Mouse (Mus musculus) spleen, adult 2 months (tissue): ENCODE results near the gene Psmd1. TPM values are rescaled to one million over a fixed set of nuclear protein-coding genes. Genes with fewer than 3 reads are reported as not detected.

Experiments
- DNase-seq, 2 experiments: peaks; one replicate each; pipeline versions ENCODE4 v3.0.0 to v3.0.0-alpha.2; 2012 to 2021; ENCODE audit warnings: low spot score in 2 of 2, low read depth in 1 of 2
- H3K27ac ChIP-seq: fragments of 200-500 bp; 2 replicates; pipeline ENCODE4 v1.5.1; 2012; ENCODE audit warnings: low read length, inconsistent platforms; ENCODE audit not compliant: insufficient read depth
- H3K27me3 ChIP-seq: fragments of 200-500 bp; 2 replicates; pipeline ENCODE4 v1.6.1; 2012; ENCODE audit warnings: mild to moderate bottlenecking, moderate library complexity, low read length, inconsistent platforms; ENCODE audit not compliant: control insufficient read depth, insufficient read depth
- H3K36me3 ChIP-seq: fragments of 200-500 bp; 2 replicates; pipeline ENCODE4 v1.6.1; 2012; ENCODE audit warnings: mild to moderate bottlenecking, low read length, inconsistent platforms; ENCODE audit not compliant: control insufficient read depth, insufficient read depth
- H3K4me1 ChIP-seq: fragments of 200-500 bp; 2 replicates; pipeline ENCODE4 v1.6.1; 2011; ENCODE audit warnings: inconsistent platforms; ENCODE audit not compliant: control insufficient read depth, insufficient read depth, insufficient read length
- H3K4me3 ChIP-seq: fragments of 200-500 bp; 2 replicates; pipeline ENCODE4 v1.5.1; 2011; ENCODE audit warnings: mild to moderate bottlenecking, inconsistent platforms; ENCODE audit not compliant: insufficient read depth, insufficient read length; ENCODE audit errors: extremely low read depth
- CTCF ChIP-seq: fragments of 200-500 bp; IDR thresholded peaks from 2 replicates; pipeline ENCODE4 v1.5.1; 2011; ENCODE audit warnings: mild to moderate bottlenecking, inconsistent platforms; ENCODE audit not compliant: insufficient read depth, insufficient read length, insufficient replicate concordance; ENCODE audit errors: extremely low read depth
- POLR2A ChIP-seq: fragments of 200-500 bp; IDR thresholded peaks from 2 replicates; pipeline ENCODE4 v1.6.1; 2011; ENCODE audit warnings: low read depth, low read length, inconsistent platforms
- WGBS: fragments of 180-500 bp; shearing (Covaris S2); methylation state at CpG from one replicate; pipeline ENCODE4 v1.1.7; 2018; 5-methylcytosine and 5-hydroxymethylcytosine counted together
- polyA plus RNA-seq: library from polyadenylated mRNA; depleted of rRNA; stranded (reverse); fragments of >200 nt; gene quantifications from 2 replicates; pipeline ENCODE4 v1.2.3, GENCODE M21; 2012

Psmd1 gene
- polyA plus RNA-seq, 1 experiment = 19.8 TPM

- H3K4me1 ChIP-seq = no peaks in the 10 kb centered on the region
- no peak for DNase-seq
- TF ChIP-seq POLR2A (no peak), CTCF (no peak)
- no peak within 1 kb of the TSS for H3K4me3 ChIP-seq
- H3K36me3 ChIP-seq = peaks cover 37% of the 10 kb centered on the region
- no peak within 1 kb of the TSS for H3K27ac ChIP-seq
- H3K27me3 ChIP-seq = no peaks in the 10 kb centered on the region
- 96% methylated on average over 4 of the region's 4 CpGs for WGBS
These were observed 69.2 kb downstream of the Psmd1 start, which contains the start of gene Gm21972 for GRCm38 (mm10) chr1:86133337-86133736. Gm21972 (plus strand) TSS chr1:86133637.

GRCm38 (mm10) chr1:86135315-86135714, 71.1 kb downstream of the Psmd1 start:
- H3K4me3 ChIP-seq = no peak overlapping the region
- whole genome bisulfite sequencing = 96% methylated on average over 6 of the region's 6 CpGs
- no peak for TF ChIP-seq CTCF
- no peak for TF ChIP-seq POLR2A
- H3K4me1 ChIP-seq = no peaks in the 10 kb centered on the region
- H3K27ac ChIP-seq = no peak overlapping the region
- no peak for DNase-seq
- peaks cover 34% of the 10 kb centered on the region for H3K36me3 ChIP-seq
- no peaks in the 10 kb centered on the region for H3K27me3 ChIP-seq

GRCm38 (mm10) chr1:86141081-86141480, 76.9 kb downstream of the Psmd1 start:
- DNase-seq = no peak
- Histone ChIP-seq H3K4me3 (no peak overlapping the region), H3K27me3 (no peaks in the 10 kb centered on the region), H3K27ac (no peak overlapping the region), H3K36me3 (peaks cover 13% of the 10 kb centered on the region), H3K4me1 (peaks cover 4% of the 10 kb centered on the region; the same call in 1 of the 2 replicates)
- TF ChIP-seq POLR2A (no peak), CTCF (no peak)
- WGBS = 95% methylated on average over 3 of the region's 3 CpGs

GRCm38 (mm10) chr1:86143165-86143564, 79.0 kb downstream of the Psmd1 start:
- TF ChIP-seq POLR2A (no peak), CTCF (no peak)
- Histone ChIP-seq H3K27me3 (no peaks in the 10 kb centered on the region), H3K4me1 (peaks cover 4% of the 10 kb centered on the region; the same call in 1 of the 2 replicates), H3K27ac (no peak overlapping the region), H3K4me3 (no peak overlapping the region), H3K36me3 (peaks cover 6% of the 10 kb centered on the region)
- no peak for DNase-seq
- WGBS = 87% methylated on average over 4 of the region's 4 CpGs

GRCm38 (mm10) chr1:86144001-86144944, 80.1 kb downstream of the Psmd1 start:
- no peaks in the 10 kb centered on the region for H3K27me3 ChIP-seq
- H3K4me3 ChIP-seq = no peak overlapping the region
- peaks cover 4% of the 10 kb centered on the region; the same call in 1 of the 2 replicates for H3K4me1 ChIP-seq
- TF ChIP-seq CTCF = no peak
- TF ChIP-seq POLR2A = no peak
- H3K36me3 ChIP-seq = peaks cover 3% of the 10 kb centered on the region
- peak in 1 of 2 experiments; percentile 30 for DNase-seq
- peak overlapping the region; percentile 26; the same call in 1 of the 2 replicates for H3K27ac ChIP-seq
- WGBS = 72% methylated on average over 21 of the region's 21 CpGs

GRCm38 (mm10) chr1:86146293-86146692, 82.1 kb downstream of the Psmd1 start:
- Histone ChIP-seq H3K4me1 (peaks cover 4% of the 10 kb centered on the region; the same call in 1 of the 2 replicates), H3K27me3 (no peaks in the 10 kb centered on the region), H3K27ac (no peak overlapping the region), H3K4me3 (no peak overlapping the region), H3K36me3 (no peaks in the 10 kb centered on the region)
- no peak for TF ChIP-seq CTCF
- no peak for TF ChIP-seq POLR2A
- no peak for DNase-seq
- WGBS = 90% methylated on average over 5 of the region's 5 CpGs

GRCm38 (mm10) chr1:86147557-86147956, 83.4 kb downstream of the Psmd1 start:
- H3K27me3 ChIP-seq = no peaks in the 10 kb centered on the region
- TF ChIP-seq CTCF (no peak), POLR2A (no peak)
- peaks cover 4% of the 10 kb centered on the region; the same call in 1 of the 2 replicates for H3K4me1 ChIP-seq
- DNase-seq = no peak
- 26% methylated on average over 5 of the region's 5 CpGs for WGBS
- H3K27ac ChIP-seq = no peak overlapping the region
- H3K4me3 ChIP-seq = no peak overlapping the region
- H3K36me3 ChIP-seq = no peaks in the 10 kb centered on the region
